Mouse (Mus musculus): Measurements from ENCODE around the gene Cox14.

DNA sequence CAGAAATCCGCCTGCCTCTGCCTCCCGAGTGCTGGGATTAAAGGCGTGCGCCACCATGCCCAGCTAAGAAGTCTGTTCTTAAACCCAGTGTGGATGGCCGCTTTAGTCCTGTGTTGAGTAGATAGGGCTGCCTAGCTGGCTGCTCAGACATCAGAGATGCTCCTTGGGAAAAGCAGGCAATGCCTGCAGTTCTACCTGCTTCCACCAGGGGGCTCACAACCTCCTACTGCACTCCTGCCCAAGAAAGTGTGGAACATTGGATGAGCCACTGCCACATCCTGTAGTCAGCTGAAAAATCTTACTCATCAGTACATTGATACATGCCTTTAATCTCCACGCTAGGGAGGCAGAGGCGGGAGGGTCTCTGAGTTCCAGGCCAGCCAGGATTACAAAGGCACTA is 10.6 kb upstream of the Cox14 start:
- no peak for TF ChIP-seq EP300 (IDR thresholded peaks at IDR 0.05; ENCODE audit: low read depth)
- peak; percentile 98 for TF ChIP-seq CTCF (IDR thresholded peaks at IDR 0.05; ENCODE audit: low read depth)

Data from liver, postnatal 0 days (tissue).